Mouse (Mus musculus) adrenal gland, adult (tissue): ENCODE measurements at regions not wholly inside any gene's neighbourhood (a gene's known extent, or its start where the extent isn't known, plus 50 kb on each side); places are given as distances from the start of the nearest gene placed in this dataset.

Experiments
- DNase-seq, 2 experiments: peaks; one replicate each; pipeline ENCODE4 v3.0.0; 2022 to 2023; ENCODE audit warnings: low spot score in 1 of 2; ENCODE audit not compliant: inconsistent age in 2 of 2

- no peak for DNase-seq
These were observed 556.3 kb downstream of the Vrk1 start for GRCm38 (mm10) chr12:106566361-106566760.

DNA sequence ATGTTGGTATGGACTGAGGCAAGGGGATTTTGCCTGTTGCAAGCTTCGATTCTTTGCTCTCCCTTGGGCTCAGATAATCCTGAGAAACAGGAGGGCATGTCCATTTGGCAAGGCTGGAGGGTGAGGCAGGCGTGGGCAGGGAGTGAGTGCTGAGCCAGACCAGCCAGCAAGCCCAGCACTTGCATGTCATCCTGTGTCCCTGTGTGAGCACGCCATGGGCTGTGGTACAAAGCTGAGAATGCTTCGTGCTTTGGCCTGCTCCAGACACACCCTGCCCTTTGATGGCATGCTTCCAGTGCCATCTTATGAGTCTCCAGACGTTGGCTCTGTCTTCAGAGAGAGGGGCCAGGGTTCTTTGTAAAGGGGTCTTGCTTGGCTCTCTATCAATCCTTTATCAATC is 557.1 kb downstream of the Vrk1 start:
- DNase-seq = no peak

DNA sequence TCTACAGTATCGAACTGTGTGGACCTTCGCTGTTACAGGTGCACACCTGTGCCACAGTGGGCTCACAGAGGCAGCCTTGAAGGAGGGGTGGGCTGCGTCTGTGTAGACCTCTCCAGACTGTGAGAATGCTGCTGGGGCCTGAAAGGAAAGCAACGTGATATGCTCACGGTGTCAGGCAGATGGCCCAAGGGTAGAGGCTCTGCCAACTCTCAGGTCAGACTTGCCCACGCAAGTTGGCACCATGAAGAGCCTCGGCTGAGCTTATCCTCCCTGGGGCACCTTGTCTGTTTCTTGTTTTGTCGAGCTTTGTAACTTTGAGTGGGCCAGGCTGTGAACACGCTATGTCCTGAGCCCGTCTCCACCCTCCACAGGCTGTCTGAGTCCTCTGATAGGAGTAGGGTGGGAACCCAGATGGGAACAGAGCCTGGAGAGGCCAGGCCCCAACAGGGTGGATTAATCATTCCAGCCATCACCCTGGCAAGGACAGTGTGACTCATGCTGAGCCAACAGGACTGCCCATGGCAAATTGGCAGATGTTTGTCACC is 558.6 kb downstream of the Vrk1 start:
- DNase-seq = peak; percentile 9 to 37

DNA sequence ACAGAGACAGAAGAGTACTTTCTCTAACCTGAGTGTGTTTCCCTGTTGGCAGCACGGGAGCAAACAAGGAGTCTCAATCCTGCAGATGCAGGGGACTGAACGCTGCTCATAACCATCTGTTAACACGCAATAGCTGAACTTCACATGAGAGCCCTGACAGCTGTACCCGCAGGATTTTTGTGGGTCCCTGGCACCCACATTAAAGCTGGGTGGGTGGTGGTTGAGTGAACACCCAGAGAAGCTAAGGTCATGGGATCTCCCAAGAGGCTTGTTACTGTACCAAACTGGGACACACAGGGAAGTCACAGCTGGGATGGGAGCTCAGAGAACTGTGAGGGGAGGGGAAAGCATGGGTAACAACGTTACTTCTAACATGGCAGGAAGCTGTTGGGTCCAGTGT is 562.9 kb downstream of the Vrk1 start:
- no peak for DNase-seq

DNA sequence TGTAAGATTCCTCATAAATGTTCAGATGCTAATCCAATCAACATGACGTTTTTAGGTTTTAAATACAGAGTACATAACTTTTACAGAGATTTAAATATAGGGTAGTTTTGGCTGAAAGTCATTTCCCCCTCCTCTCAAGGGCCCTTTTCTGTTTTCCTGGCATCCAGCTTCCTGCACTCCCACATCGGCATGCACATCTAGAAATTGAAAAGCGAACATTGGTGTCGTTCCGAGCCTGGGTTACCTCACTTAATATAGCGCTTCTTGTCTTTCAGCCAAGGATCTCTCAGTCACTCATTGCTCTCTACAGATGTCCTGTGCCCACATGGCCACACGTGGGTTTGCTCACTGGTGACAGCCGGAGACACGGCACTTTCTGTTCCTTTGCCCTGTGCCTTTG is 572.7 kb downstream of the Vrk1 start:
- DNase-seq = no peak

- DNase-seq = no peak
These were observed 575.6 kb downstream of the Vrk1 start for GRCm38 (mm10) chr12:106585626-106586025.

DNA sequence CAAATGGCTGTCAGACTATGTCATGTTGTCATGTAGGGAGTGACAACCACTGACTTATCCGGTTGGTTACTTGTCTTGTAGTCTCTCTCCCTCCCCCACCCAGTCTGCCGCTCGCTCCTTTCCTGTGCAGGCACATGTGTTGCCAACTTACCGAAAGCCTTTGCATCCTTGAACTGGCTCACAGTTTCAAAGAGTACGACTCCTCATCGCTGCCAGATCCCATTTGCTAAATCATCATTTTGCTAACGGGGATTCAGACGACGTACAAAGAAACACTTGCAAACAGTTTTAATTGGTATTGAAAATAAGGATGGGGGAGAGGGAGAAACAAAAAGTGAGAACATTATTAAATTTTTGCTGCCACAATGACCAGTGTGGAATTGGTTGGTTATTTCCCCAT is 582.7 kb downstream of the Vrk1 start:
- DNase-seq = no peak

DNA sequence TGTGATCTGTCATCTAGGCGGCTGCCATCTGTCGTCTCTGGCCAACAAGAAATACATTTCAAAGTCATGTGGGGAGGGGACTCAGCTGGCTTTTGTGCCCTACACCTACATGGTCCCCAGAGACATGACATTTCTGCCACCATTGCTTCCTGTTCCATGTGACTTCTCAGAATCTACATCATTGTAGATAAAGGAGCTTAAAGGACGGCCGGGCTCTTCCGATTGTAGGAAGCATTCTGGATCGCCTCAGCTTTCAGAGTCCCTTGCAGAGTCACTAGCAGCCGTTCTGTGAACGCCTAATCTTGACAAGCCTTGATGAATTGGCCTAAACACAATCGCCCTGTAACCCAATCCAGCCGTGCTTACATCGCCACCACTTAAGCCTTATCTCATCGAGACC is 587.6 kb downstream of the Vrk1 start:
- DNase-seq = no peak

GRCm38 (mm10) chr12:106607240-106607639 is 597.2 kb downstream of the Vrk1 start:
- peak in 1 of 2 experiments; percentile 20 for DNase-seq

DNA sequence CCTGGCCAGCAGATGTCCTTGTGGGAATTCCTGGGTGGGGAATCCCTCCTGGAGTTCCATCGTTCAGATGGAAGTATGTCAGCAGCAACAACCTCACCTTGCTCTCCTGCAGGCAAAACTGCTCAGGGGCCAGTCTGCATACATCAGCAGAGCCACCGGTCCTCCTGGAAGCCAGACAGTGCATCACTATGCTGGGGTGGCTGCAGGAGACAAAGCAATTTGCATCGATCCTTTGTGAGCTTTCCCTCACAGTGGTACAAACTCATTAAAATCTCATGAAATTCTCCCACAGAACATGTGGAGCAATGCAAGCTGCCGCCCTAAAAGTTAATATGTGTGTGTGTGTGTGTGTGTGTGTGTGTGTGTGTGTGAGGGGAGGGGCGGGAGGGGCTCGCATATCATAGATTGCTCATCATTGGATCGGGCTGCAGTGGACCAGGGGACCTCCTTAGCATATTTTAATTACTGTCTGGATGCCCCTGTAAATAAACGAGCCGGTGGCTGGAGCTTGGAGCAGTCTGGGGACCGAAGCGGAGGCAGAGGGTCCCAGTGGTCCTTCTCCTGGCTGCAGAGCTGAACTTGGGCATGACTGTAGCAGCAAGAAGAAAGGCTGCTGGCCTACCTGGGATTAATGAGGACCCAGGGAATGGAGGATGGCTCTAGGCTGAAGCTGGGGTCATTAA is 597.8 kb downstream of the Vrk1 start:
- DNase-seq = no peak

DNA sequence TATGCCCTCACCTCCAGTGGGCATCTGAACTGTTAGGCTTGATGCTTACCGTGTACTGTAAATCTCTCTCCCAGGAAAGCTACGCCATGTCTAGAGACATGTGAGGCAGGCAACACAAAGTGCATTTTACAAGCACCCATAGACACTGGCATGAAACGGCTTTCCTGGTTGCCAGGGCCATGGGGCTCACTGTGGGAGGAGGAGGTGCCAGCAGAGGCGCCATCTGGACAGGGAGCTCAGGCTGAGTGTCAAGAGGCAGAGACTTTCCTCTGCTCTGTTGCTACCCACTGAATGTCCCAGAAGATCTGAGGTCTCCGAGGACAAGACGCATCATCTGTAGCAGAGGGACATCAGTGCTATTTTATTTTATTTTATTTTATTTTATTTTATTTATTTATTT is 608.7 kb downstream of the Vrk1 start:
- DNase-seq = no peak

- no peak for DNase-seq
These were observed 616.8 kb downstream of the Vrk1 start for GRCm38 (mm10) chr12:106626786-106627185.

DNA sequence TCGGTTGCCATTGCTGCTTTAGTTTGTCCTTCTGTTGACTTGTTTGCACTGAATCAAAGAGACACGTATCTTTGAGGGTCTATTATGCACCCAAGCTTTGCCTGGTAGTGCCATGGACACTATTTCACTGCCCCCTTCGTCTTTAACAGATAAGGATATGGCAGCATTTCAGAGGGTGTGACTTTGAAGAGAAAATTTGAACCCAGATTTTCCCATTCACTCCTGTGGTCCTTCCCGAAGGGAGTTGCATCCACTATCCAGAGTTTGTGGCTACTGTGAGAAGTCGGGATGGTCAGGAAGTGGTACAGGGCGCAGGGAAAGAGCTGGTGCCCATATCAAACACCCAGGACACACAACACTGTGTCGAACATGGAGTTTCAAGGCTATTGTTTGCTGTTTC is 622.5 kb downstream of the Vrk1 start:
- DNase-seq = no peak

DNA sequence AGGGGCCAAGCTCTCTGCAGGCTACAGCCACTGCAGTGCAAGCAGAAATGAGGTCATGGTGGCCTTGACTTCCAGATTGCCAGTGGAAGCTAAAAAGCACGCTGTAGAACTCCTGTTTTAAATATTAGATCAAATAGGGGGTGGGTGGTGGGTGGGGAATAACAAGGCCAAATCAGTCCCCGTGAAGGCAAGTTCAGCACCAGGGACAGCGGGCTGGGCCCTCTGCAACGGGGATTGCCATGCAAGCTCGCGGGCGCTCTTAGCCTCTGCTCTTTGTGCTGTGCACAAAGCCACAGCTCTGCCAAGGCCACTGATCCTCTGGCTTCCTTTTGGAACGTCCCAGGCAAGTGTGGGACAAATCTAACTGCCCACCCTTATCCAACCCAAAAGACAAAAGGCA is 623.1 kb downstream of the Vrk1 start:
- DNase-seq = peak; percentile 7 to 30

DNA sequence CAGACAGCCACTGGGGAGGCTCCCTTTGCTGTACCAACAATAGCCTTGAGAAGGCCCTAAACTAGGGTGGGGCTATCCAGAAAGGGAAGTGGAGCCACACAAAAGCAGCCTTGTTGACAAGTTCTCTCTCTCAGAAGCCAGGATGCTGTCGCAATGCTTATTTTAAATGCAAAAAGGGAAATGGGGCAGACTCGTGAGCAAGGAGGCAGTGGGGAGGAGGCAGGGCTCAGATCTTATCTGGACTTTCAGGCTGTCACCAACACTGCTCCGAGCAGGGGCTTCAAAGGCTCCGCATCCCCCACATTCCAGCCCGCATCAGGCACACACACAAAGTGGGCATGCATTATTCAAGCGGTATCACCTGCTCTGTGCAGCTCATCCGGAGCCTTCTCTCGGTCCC is 648.3 kb downstream of the Vrk1 start:
- DNase-seq = no peak

GRCm38 (mm10) chr12:106673232-106673766 is 663.3 kb downstream of the Vrk1 start:
- no peak for DNase-seq

GRCm38 (mm10) chr12:106674741-106675140 is 664.7 kb downstream of the Vrk1 start:
- DNase-seq = no peak

DNA sequence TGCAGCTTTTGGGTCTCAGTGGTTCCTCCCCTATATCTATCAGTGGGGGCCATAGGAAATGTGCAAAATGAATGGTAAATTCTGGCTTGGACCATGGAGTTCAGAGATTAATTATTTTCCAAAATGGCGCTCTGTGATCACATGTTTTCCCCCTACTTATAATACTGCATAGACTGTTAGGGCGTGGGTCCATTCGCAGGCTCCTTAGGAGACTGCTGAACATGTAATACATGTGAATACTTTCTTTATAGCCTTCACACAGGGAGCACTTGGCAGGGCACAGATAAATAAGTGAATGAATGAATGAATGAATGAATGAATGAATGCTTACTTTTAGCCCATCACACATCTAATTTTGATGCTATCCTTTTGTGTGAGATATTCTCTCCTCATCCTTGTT is 666.1 kb downstream of the Vrk1 start:
- DNase-seq = no peak

DNA sequence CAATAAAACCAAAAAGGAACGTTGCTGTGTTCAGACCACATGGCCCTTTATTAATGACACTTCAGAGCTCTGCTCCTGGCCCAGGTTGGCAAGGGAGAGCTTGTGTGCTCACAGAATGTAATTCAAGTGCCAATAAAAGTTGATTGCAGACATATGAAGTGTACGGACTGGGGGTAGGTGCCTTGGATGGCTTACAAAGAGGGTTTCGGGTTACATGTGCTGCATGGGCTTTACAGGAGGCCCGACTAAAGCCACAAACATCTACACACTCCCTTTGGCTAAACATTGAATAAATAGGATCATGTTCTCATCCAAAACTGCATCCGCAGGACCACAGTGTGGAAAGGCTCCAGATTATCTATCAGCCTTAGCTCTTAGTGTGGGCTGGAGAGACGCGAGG is 666.5 kb downstream of the Vrk1 start:
- DNase-seq = no peak

DNA sequence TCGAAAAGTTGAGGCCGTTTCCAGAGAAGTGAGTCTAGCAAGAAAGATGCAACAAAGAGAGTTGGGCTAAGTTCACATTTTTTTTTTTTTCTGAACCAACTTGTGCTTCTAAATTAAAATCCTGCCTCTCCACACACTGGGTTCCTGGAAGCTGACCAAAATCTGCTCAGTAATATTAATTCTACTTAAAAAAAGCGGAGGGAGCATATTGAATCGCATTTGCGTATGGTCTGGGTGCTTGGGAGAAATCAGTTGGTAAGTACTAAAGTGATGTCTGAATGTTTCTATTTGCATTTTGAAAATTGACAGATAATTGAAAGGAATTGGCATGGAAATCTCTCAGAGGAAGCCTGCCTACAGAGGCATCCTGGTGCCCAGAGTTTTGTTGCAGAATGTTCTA is 676.0 kb downstream of the Vrk1 start:
- DNase-seq = no peak

- no peak for DNase-seq
These were observed 677.7 kb downstream of the Vrk1 start for GRCm38 (mm10) chr12:106687751-106688150.

DNA sequence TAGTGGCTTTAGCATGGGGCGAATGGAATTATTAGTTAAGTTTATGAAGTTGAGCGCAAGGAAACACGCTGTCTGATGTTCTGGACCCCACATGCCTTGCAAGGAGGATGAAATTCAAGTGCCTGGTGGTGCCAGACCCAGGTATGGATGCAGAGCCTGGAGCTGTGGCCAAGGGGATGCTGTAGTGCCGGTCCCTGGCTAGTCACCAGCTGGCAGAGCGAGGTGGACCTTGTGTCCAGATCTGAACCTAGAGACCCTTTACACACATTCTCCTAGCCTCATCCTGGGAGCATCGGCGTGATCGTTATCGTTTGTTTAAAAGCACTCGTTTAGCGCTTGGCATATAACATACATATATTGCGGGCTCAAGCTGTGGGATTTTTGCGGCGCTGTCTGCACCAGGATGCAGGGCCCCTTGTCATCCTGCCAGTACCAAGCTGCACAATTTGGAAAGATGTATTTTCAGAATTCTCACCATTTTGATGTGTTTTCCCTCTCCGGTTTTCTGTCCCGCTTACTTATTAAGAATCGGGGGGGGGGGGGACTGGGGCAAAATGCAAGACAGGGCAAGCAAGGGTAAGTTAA is 678.2 kb downstream of the Vrk1 start:
- DNase-seq = no peak

GRCm38 (mm10) chr12:106702958-106703357 is 692.9 kb downstream of the Vrk1 start:
- no peak for DNase-seq
